Mouse (Mus musculus) midbrain, embryonic 15.5 days (tissue): ENCODE data around the gene Tmem45a2. TPM values are rescaled to one million over a fixed set of nuclear protein-coding genes. Genes with fewer than 3 reads are reported as not detected.

Experiments
- ATAC-seq: fragments of 200-750 bp; cut with Nextera tagmentation; replicated peaks from 2 replicates; pipeline ENCODE4 v1.8.0; 2017; ENCODE audit warnings: moderate TSS enrichment
- H3K27ac ChIP-seq: fragments of 300-500 bp; sonication (generic); 2 replicates; pipeline ENCODE4 v1.5.1; 2015; ENCODE audit warnings: mild to moderate bottlenecking, inconsistent platforms
- H3K27me3 ChIP-seq: fragments of 300-500 bp; sonication (generic); replicated peaks from 2 replicates; pipeline ENCODE4 v1.6.1; 2015; ENCODE audit warnings: inconsistent platforms
- H3K36me3 ChIP-seq: fragments of 300-500 bp; sonication (generic); replicated peaks from 2 replicates; pipeline ENCODE4 v1.6.1; 2015; ENCODE audit warnings: inconsistent platforms
- H3K4me1 ChIP-seq: fragments of 300-500 bp; sonication (generic); 2 replicates; pipeline ENCODE4 v1.6.1; 2015; ENCODE audit warnings: inconsistent platforms
- H3K4me2 ChIP-seq: fragments of 300-500 bp; sonication (generic); 2 replicates; pipeline ENCODE4 v1.6.1; 2015; ENCODE audit warnings: inconsistent platforms, mild to moderate bottlenecking, moderate library complexity
- H3K4me3 ChIP-seq: fragments of 300-500 bp; sonication (generic); 2 replicates; pipeline ENCODE4 v1.5.1; 2015; ENCODE audit warnings: mild to moderate bottlenecking, inconsistent platforms
- H3K9ac ChIP-seq: fragments of 300-500 bp; sonication (generic); 2 replicates; pipeline ENCODE4 v1.6.1; 2015; ENCODE audit warnings: mild to moderate bottlenecking, inconsistent platforms
- H3K9me3 ChIP-seq: fragments of 300-500 bp; sonication (generic); 2 replicates; pipeline ENCODE4 v1.6.1; 2016; ENCODE audit warnings: inconsistent platforms
- WGBS: fragments of 180-500 bp; shearing (Covaris S2); methylation state at CpG from one replicate; pipeline ENCODE4 v1.1.7; 2015; ENCODE audit warnings: mixed read lengths; 5-methylcytosine and 5-hydroxymethylcytosine counted together
- polyA plus RNA-seq: library from polyadenylated mRNA; unstranded; fragments of >200 nt; fragmentation: Nextera tagmentation; extraction: Ambion mirVana; gene quantifications from 2 replicates; pipeline ENCODE4 v1.2.1, GENCODE M21; 2015

Tmem45a2 gene
- polyA plus RNA-seq, result not detected in 2 replicates

- no peak within 1 kb of the TSS for H3K4me3 ChIP-seq
- no peaks in the 10 kb centered on the region for H3K4me1 ChIP-seq
- no peak for ATAC-seq
- H3K27me3 ChIP-seq, result no peaks in the 10 kb centered on the region
- 93% methylated on average over 5 of the region's 5 CpGs for WGBS
- H3K36me3 ChIP-seq, result no peaks in the 10 kb centered on the region
- no peaks in the 10 kb centered on the region for H3K9me3 ChIP-seq
- no peak within 1 kb of the TSS for H3K27ac ChIP-seq
- H3K9ac ChIP-seq, result no peak within 1 kb of the TSS
- no peak within 1 kb of the TSS for H3K4me2 ChIP-seq
Measured at GRCm38 (mm10) chr16:57071132-57071639, at the start of gene Tmem45a2. Gene Tmem45a2, minus strand, starts transcription at chr16:57071372.

GRCm38 (mm10) chr16:57117562-57117961 is 46.4 kb upstream of the Tmem45a2 start:
- 76% methylated on average over 2 of the region's 2 CpGs for WGBS
- Histone ChIP-seq H3K9me3 (no peaks in the 10 kb centered on the region), H3K4me1 (peaks cover 3% of the 10 kb centered on the region), H3K4me2 (no peak overlapping the region), H3K27ac (no peak overlapping the region), H3K36me3 (no peaks in the 10 kb centered on the region), H3K4me3 (no peak overlapping the region), H3K27me3 (no peaks in the 10 kb centered on the region; the same call in 1 of the 2 replicates), H3K9ac (no peak overlapping the region)
- no peak for ATAC-seq

GRCm38 (mm10) chr16:57116066-57116465 is 44.9 kb upstream of the Tmem45a2 start:
- no peak for ATAC-seq
- Histone ChIP-seq H3K4me2 (no peak overlapping the region), H3K4me1 (no peaks in the 10 kb centered on the region)

GRCm38 (mm10) chr16:57106185-57106960 is 35.2 kb upstream of the Tmem45a2 start:
- Histone ChIP-seq H3K4me1 (no peaks in the 10 kb centered on the region), H3K27ac (no peak overlapping the region), H3K4me2 (no peak overlapping the region), H3K36me3 (no peaks in the 10 kb centered on the region), H3K9ac (no peak overlapping the region), H3K4me3 (no peak overlapping the region), H3K27me3 (no peaks in the 10 kb centered on the region), H3K9me3 (no peaks in the 10 kb centered on the region)
- ATAC-seq, result no peak
- 79% methylated on average over 5 of the region's 5 CpGs for WGBS

More at GRCm38 (mm10) chr16:57116066-57116465, 44.9 kb upstream of the Tmem45a2 start:
- no peaks in the 10 kb centered on the region for H3K9me3 ChIP-seq
- no peaks in the 10 kb centered on the region for H3K36me3 ChIP-seq
- no peak overlapping the region for H3K27ac ChIP-seq
- no peak overlapping the region for H3K4me3 ChIP-seq
- no peak overlapping the region for H3K9ac ChIP-seq
- H3K27me3 ChIP-seq, result no peaks in the 10 kb centered on the region; the same call in 1 of the 2 replicates

GRCm38 (mm10) chr16:57101174-57101573 is 30.0 kb upstream of the Tmem45a2 start:
- Histone ChIP-seq H3K4me3 (no peak overlapping the region), H3K9ac (no peak overlapping the region), H3K9me3 (no peaks in the 10 kb centered on the region), H3K4me2 (no peak overlapping the region), H3K4me1 (no peaks in the 10 kb centered on the region), H3K36me3 (no peaks in the 10 kb centered on the region), H3K27me3 (no peaks in the 10 kb centered on the region), H3K27ac (no peak overlapping the region)
- ATAC-seq, result no peak
- 82% methylated on average over 1 of the region's 1 CpGs for WGBS

GRCm38 (mm10) chr16:57099572-57100237 is 28.5 kb upstream of the Tmem45a2 start:
- WGBS, result 67% methylated on average over 5 of the region's 5 CpGs
- no peaks in the 10 kb centered on the region for H3K27me3 ChIP-seq
- ATAC-seq, result no peak
- no peak overlapping the region for H3K9ac ChIP-seq
- no peak overlapping the region for H3K4me2 ChIP-seq
- H3K4me1 ChIP-seq, result no peaks in the 10 kb centered on the region
- H3K27ac ChIP-seq, result no peak overlapping the region
- no peaks in the 10 kb centered on the region for H3K9me3 ChIP-seq
- H3K36me3 ChIP-seq, result no peaks in the 10 kb centered on the region
- H3K4me3 ChIP-seq, result no peak overlapping the region

GRCm38 (mm10) chr16:57098468-57099144 is 27.4 kb upstream of the Tmem45a2 start:
- Histone ChIP-seq H3K27ac (no peak overlapping the region), H3K27me3 (no peaks in the 10 kb centered on the region), H3K9ac (no peak overlapping the region), H3K4me3 (no peak overlapping the region), H3K4me1 (no peaks in the 10 kb centered on the region), H3K4me2 (no peak overlapping the region), H3K36me3 (no peaks in the 10 kb centered on the region), H3K9me3 (no peaks in the 10 kb centered on the region)
- ATAC-seq, result no peak
- 75% methylated on average over 7 of the region's 7 CpGs for WGBS

- Histone ChIP-seq H3K4me2 (no peak overlapping the region), H3K27me3 (no peaks in the 10 kb centered on the region), H3K27ac (no peak overlapping the region), H3K4me1 (no peaks in the 10 kb centered on the region), H3K9me3 (no peaks in the 10 kb centered on the region), H3K36me3 (no peaks in the 10 kb centered on the region), H3K4me3 (no peak overlapping the region), H3K9ac (no peak overlapping the region)
- 71% methylated on average over 6 of the region's 6 CpGs for whole genome bisulfite sequencing
- ATAC-seq, result no peak
Measured at GRCm38 (mm10) chr16:57092911-57093605, 21.9 kb upstream of the Tmem45a2 start.

- H3K4me3 ChIP-seq, result no peak overlapping the region
- no peak overlapping the region for H3K27ac ChIP-seq
- ATAC-seq, result peak; percentile 86
Measured at GRCm38 (mm10) chr16:57092460-57092859, 21.3 kb upstream of the Tmem45a2 start.

GRCm38 (mm10) chr16:57079577-57079976 is 8.4 kb upstream of the Tmem45a2 start:
- Histone ChIP-seq H3K4me2 (no peak overlapping the region), H3K9ac (no peak overlapping the region), H3K27ac (no peak overlapping the region), H3K36me3 (no peaks in the 10 kb centered on the region), H3K27me3 (no peaks in the 10 kb centered on the region), H3K4me3 (no peak overlapping the region), H3K4me1 (no peaks in the 10 kb centered on the region), H3K9me3 (no peaks in the 10 kb centered on the region)
- no peak for ATAC-seq
- 79% methylated on average over 4 of the region's 4 CpGs for WGBS

More at GRCm38 (mm10) chr16:57092460-57092859, 21.3 kb upstream of the Tmem45a2 start:
- Histone ChIP-seq H3K27me3 (no peaks in the 10 kb centered on the region), H3K9me3 (no peaks in the 10 kb centered on the region), H3K36me3 (no peaks in the 10 kb centered on the region), H3K4me2 (no peak overlapping the region), H3K9ac (no peak overlapping the region), H3K4me1 (no peaks in the 10 kb centered on the region)
- WGBS, result 45% methylated on average over 4 of the region's 4 CpGs

GRCm38 (mm10) chr16:57075986-57076385 is 4.8 kb upstream of the Tmem45a2 start:
- H3K4me1 ChIP-seq, result no peaks in the 10 kb centered on the region
- no peaks in the 10 kb centered on the region for H3K9me3 ChIP-seq
- H3K9ac ChIP-seq, result no peak overlapping the region
- H3K4me2 ChIP-seq, result no peak overlapping the region
- WGBS, result 75% methylated on average over 7 of the region's 7 CpGs
- no peak overlapping the region for H3K27ac ChIP-seq
- no peak for ATAC-seq
- no peaks in the 10 kb centered on the region for H3K27me3 ChIP-seq
- H3K36me3 ChIP-seq, result no peaks in the 10 kb centered on the region
- H3K4me3 ChIP-seq, result no peak overlapping the region

GRCm38 (mm10) chr16:57062045-57062444 is 9.1 kb downstream of the Tmem45a2 start:
- 91% methylated on average over 3 of the region's 3 CpGs for WGBS
- Histone ChIP-seq H3K27me3 (no peaks in the 10 kb centered on the region), H3K9ac (no peak overlapping the region), H3K36me3 (no peaks in the 10 kb centered on the region), H3K9me3 (no peaks in the 10 kb centered on the region), H3K4me1 (no peaks in the 10 kb centered on the region), H3K4me2 (no peak overlapping the region), H3K27ac (no peak overlapping the region), H3K4me3 (no peak overlapping the region)
- no peak for ATAC-seq
